Mouse (Mus musculus): ENCODE data around the gene Gabrb3. TPM values are rescaled to one million over a fixed set of nuclear protein-coding genes. Genes with fewer than 3 reads are reported as not detected.

Gene Gabrb3
- not detected in 4 replicates for total RNA-seq (2023; ENCODE audit: inconsistent age)

GRCm38 (mm10) chr7:57419392-57419791, at the start of gene Gabrb3:
Gabrb3 (plus strand) TSS chr7:57419692.

GRCm38 (mm10) chr7:57386517-57387340, 32.8 kb upstream of the Gabrb3 start, which contains the start of gene Gabrg3:
Gabrg3 (minus strand) TSS chr7:57387188.

DNA sequence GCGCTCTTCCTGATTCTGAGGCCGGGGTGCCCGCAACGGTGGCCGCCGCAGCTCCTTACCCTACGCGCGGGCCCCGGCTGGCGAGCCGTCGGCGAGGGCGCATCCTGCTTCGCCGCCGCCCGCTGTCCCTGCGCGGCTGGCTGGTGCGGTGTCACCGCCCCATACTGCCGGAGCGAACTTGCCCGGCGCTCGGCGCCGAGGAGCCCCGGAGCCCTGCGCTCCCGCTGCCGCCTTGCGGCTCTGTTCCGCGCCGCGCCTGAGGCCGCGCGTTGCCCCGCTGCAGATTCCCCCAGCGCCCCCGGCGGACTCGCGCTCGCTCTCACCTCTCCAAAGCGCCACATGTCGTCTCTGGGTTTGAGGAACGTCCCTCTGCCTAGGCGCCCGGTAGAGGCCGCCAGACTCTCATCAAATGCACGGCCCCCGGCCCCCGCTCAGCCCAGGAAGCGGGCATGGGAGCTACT, 90.2 kb downstream of the Gabrb3 start, which contains the start of gene Gabra5:
TSS of gene Gabra5 (minus strand) at position 379 of the 461 bp plus-strand sequence.

Other genes with a start within 250 kb of the Gabrb3 start
- gene Gabrg3, start 32.5 kb upstream of the Gabrb3 start, total RNA-seq (2023; ENCODE audit: inconsistent age), result not detected in 4 replicates
- not detected in 4 replicates for gene Gabra5, start 90.4 kb downstream of the Gabrb3 start, total RNA-seq (2023; ENCODE audit: inconsistent age)

Data from B cell, adult (primary cell).